Mouse (Mus musculus): Measurements from ENCODE around the gene Sf3a1.

The Sf3a1 gene

GRCm38 (mm10) chr11:4217914-4218629, 57.9 kb downstream of the Sf3a1 start, which contains the start of gene Castor1:
Gene Castor1, plus strand, starts transcription at chr11:4218225.
- 4% methylated on average over 56 of the region's 56 CpGs for WGBS

GRCm38 (mm10) chr11:4218637-4219036, 58.5 kb downstream of the Sf3a1 start:
- WGBS: 26% methylated on average over 6 of the region's 6 CpGs

GRCm38 (mm10) chr11:4219317-4219751, 59.2 kb downstream of the Sf3a1 start:
- WGBS: 25% methylated on average over 2 of the region's 2 CpGs

- WGBS: 56% methylated on average over 9 of the region's 9 CpGs
Observed at GRCm38 (mm10) chr11:4219908-4220307, 59.8 kb downstream of the Sf3a1 start.

GRCm38 (mm10) chr11:4220443-4221400, 60.6 kb downstream of the Sf3a1 start:
- 62% methylated on average over 28 of the region's 28 CpGs for WGBS

GRCm38 (mm10) chr11:4222046-4222950, 62.1 kb downstream of the Sf3a1 start:
- WGBS: 85% methylated on average over 17 of the region's 17 CpGs

- WGBS: 54% methylated on average over 7 of the region's 7 CpGs
Observed at GRCm38 (mm10) chr11:4223393-4224188, 63.4 kb downstream of the Sf3a1 start.

- 81% methylated on average over 2 of the region's 2 CpGs for WGBS
Observed at GRCm38 (mm10) chr11:4224223-4224622, 64.1 kb downstream of the Sf3a1 start.

GRCm38 (mm10) chr11:4226569-4227325, 66.6 kb downstream of the Sf3a1 start:
- 91% methylated on average over 5 of the region's 5 CpGs for WGBS

- WGBS: 29% methylated on average over 8 of the region's 8 CpGs
Observed at GRCm38 (mm10) chr11:4228463-4228862, 68.3 kb downstream of the Sf3a1 start.

- WGBS: 90% methylated on average over 4 of the region's 4 CpGs
Observed at GRCm38 (mm10) chr11:4229841-4230240, 69.7 kb downstream of the Sf3a1 start.

- 100% methylated on average over 2 of the region's 2 CpGs for WGBS
Observed at GRCm38 (mm10) chr11:4231435-4231834, 71.3 kb downstream of the Sf3a1 start.
